Mouse (Mus musculus): ENCODE results near the gene Atp6v1b1. TPM values are rescaled to one million over a fixed set of nuclear protein-coding genes. Genes with fewer than 3 reads are reported as not detected.

The Atp6v1b1 gene
- polyA plus RNA-seq, 1 experiment from 2014 or later = 0.22 TPM

- H3K4me3 ChIP-seq (ENCODE audit: low read depth, low read length) = no peak overlapping the region
- H3K27ac ChIP-seq (replicated peaks; ENCODE audit: low read depth, low read length) = no peak overlapping the region
- 35% methylated on average over 2 of the region's 2 CpGs for WGBS
- DNase-seq (ENCODE audit: low spot score) (no peak), ATAC-seq (replicated peaks; ENCODE audit: insufficient number of reproducible peaks, low FRiP score, low TSS enrichment, low read depth) (no peak)
- no peak overlapping the region for H3K4me2 ChIP-seq (ENCODE audit: low read depth, low read length)
- H3K36me3 ChIP-seq (replicated peaks; ENCODE audit: control insufficient read depth, insufficient read depth, low read depth, low read length) = no peaks in the 10 kb centered on the region
- no peaks in the 10 kb centered on the region for H3K9me3 ChIP-seq (replicated peaks; ENCODE audit: control insufficient read depth, low read length)
- H3K9ac ChIP-seq (replicated peaks; ENCODE audit: low read length) = no peak overlapping the region
- H3K27me3 ChIP-seq (ENCODE audit: control insufficient read depth, insufficient read depth, low read length) = no peaks in the 10 kb centered on the region
- no peaks in the 10 kb centered on the region for H3K4me1 ChIP-seq (ENCODE audit: control insufficient read depth, insufficient read depth, low read length)
Observed at GRCm38 (mm10) chr6:83745466-83745865, 2.7 kb downstream of the Atp6v1b1 start.

GRCm38 (mm10) chr6:83749286-83749685 is 6.5 kb downstream of the Atp6v1b1 start:
- no peak overlapping the region for H3K4me3 ChIP-seq (ENCODE audit: low read depth, low read length)
- H3K9me3 ChIP-seq (replicated peaks; ENCODE audit: control insufficient read depth, low read length) = no peaks in the 10 kb centered on the region
- ATAC-seq (replicated peaks; ENCODE audit: insufficient number of reproducible peaks, low FRiP score, low TSS enrichment, low read depth) = peak; percentile 29; the same call in 1 of the 2 replicates
- no peak overlapping the region for H3K4me2 ChIP-seq (ENCODE audit: low read depth, low read length)
- DNase-seq (ENCODE audit: low spot score) = no peak
- H3K27ac ChIP-seq (replicated peaks; ENCODE audit: low read depth, low read length) = no peak overlapping the region
- H3K9ac ChIP-seq (replicated peaks; ENCODE audit: low read length) = no peak overlapping the region
- no peaks in the 10 kb centered on the region for H3K36me3 ChIP-seq (replicated peaks; ENCODE audit: control insufficient read depth, insufficient read depth, low read depth, low read length)
- 50% methylated on average over 3 of the region's 3 CpGs for WGBS
- no peaks in the 10 kb centered on the region for H3K27me3 ChIP-seq (ENCODE audit: control insufficient read depth, insufficient read depth, low read length)
- no peaks in the 10 kb centered on the region for H3K4me1 ChIP-seq (ENCODE audit: control insufficient read depth, insufficient read depth, low read length)

DNA sequence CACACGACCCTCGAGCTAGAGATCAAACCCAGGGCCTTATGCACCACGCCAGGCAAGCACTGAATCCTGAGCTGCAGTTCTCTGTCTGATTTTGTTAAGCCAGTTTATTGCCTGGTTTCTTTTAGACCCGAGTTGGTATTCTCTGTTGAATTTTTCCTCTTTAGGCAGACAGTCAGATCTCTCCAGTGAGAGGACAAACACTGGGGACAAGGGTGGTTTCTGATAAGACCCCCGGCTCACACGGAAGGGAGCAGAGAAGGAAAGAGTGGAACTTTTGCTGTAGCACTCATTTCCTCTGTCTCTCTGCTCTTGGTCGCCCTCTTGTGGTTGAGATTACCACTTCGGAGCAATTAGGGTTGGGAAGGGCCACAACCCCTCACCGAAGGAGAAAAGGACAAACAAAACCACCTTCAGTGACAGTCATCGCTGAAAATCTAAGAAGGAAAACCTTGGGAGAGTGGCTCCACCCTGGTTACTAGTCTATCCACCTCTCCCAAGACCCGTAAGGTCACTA is 7.4 kb downstream of the Atp6v1b1 start:
- ATAC-seq (replicated peaks; ENCODE audit: insufficient number of reproducible peaks, low FRiP score, low TSS enrichment, low read depth) = no peak
- Histone ChIP-seq H3K27me3 (ENCODE audit: control insufficient read depth, insufficient read depth, low read length) (no peaks in the 10 kb centered on the region), H3K27ac (replicated peaks; ENCODE audit: low read depth, low read length) (no peak overlapping the region)

GRCm38 (mm10) chr6:83756051-83756450 is 13.3 kb downstream of the Atp6v1b1 start:
- H3K36me3 ChIP-seq (replicated peaks; ENCODE audit: control insufficient read depth, insufficient read depth, low read depth, low read length) = no peaks in the 10 kb centered on the region
- H3K27me3 ChIP-seq (ENCODE audit: control insufficient read depth, insufficient read depth, low read length) = peaks cover 35% of the 10 kb centered on the region
- ATAC-seq (replicated peaks; ENCODE audit: insufficient number of reproducible peaks, low FRiP score, low TSS enrichment, low read depth) (no peak), DNase-seq (ENCODE audit: low spot score) (no peak)
- H3K4me2 ChIP-seq (ENCODE audit: low read depth, low read length) = no peak overlapping the region
- WGBS = 67% methylated on average over 9 of the region's 9 CpGs
- no peaks in the 10 kb centered on the region for H3K4me1 ChIP-seq (ENCODE audit: control insufficient read depth, insufficient read depth, low read length)
- no peak overlapping the region for H3K9ac ChIP-seq (replicated peaks; ENCODE audit: low read length)
- no peak overlapping the region for H3K4me3 ChIP-seq (ENCODE audit: low read depth, low read length)
- H3K27ac ChIP-seq (replicated peaks; ENCODE audit: low read depth, low read length) = no peak overlapping the region
- no peaks in the 10 kb centered on the region for H3K9me3 ChIP-seq (replicated peaks; ENCODE audit: control insufficient read depth, low read length)

More for the DNA sequence above, 7.4 kb downstream of the Atp6v1b1 start:
- Histone ChIP-seq H3K9ac (replicated peaks; ENCODE audit: low read length) (0 out of 2 replicates have a peak overlapping the region, but pooled peaks have one; percentile 18), H3K36me3 (replicated peaks; ENCODE audit: control insufficient read depth, insufficient read depth, low read depth, low read length) (no peaks in the 10 kb centered on the region), H3K9me3 (replicated peaks; ENCODE audit: control insufficient read depth, low read length) (no peaks in the 10 kb centered on the region), H3K4me3 (ENCODE audit: low read depth, low read length) (no peak overlapping the region), H3K4me2 (ENCODE audit: low read depth, low read length) (no peak overlapping the region; the same call in 1 of the 2 replicates), H3K4me1 (ENCODE audit: control insufficient read depth, insufficient read depth, low read length) (no peaks in the 10 kb centered on the region)
- peak; percentile 78 for DNase-seq (ENCODE audit: low spot score)
- 8% methylated on average over 11 of the region's 11 CpGs for WGBS

- 19% methylated on average over 6 of the region's 6 CpGs for WGBS
- H3K9ac ChIP-seq (replicated peaks; ENCODE audit: low read length) = peak within 1 kb of the TSS; percentile 19; the same call in 1 of the 2 replicates
- H3K36me3 ChIP-seq (replicated peaks; ENCODE audit: control insufficient read depth, insufficient read depth, low read depth, low read length) = no peaks in the 10 kb centered on the region
- ATAC-seq (replicated peaks; ENCODE audit: insufficient number of reproducible peaks, low FRiP score, low TSS enrichment, low read depth) (no peak), DNase-seq (ENCODE audit: low spot score) (peak; percentile 1)
- H3K4me1 ChIP-seq (ENCODE audit: control insufficient read depth, insufficient read depth, low read length) = peaks cover 3% of the 10 kb centered on the region; the same call in 1 of the 2 replicates
- peaks cover 52% of the 10 kb centered on the region for H3K27me3 ChIP-seq (ENCODE audit: control insufficient read depth, insufficient read depth, low read length)
- H3K27ac ChIP-seq (replicated peaks; ENCODE audit: low read depth, low read length) = no peak within 1 kb of the TSS
- H3K4me2 ChIP-seq (ENCODE audit: low read depth, low read length) = peak within 1 kb of the TSS; percentile 54
- H3K4me3 ChIP-seq (ENCODE audit: low read depth, low read length) = peak within 1 kb of the TSS; percentile 26
- H3K9me3 ChIP-seq (replicated peaks; ENCODE audit: control insufficient read depth, low read length) = no peaks in the 10 kb centered on the region
Observed at GRCm38 (mm10) chr6:83762344-83762743, 19.6 kb downstream of the Atp6v1b1 start, which contains the start of gene Ankrd53. TSS of gene Ankrd53 (plus strand) at chr6:83762644.

DNA sequence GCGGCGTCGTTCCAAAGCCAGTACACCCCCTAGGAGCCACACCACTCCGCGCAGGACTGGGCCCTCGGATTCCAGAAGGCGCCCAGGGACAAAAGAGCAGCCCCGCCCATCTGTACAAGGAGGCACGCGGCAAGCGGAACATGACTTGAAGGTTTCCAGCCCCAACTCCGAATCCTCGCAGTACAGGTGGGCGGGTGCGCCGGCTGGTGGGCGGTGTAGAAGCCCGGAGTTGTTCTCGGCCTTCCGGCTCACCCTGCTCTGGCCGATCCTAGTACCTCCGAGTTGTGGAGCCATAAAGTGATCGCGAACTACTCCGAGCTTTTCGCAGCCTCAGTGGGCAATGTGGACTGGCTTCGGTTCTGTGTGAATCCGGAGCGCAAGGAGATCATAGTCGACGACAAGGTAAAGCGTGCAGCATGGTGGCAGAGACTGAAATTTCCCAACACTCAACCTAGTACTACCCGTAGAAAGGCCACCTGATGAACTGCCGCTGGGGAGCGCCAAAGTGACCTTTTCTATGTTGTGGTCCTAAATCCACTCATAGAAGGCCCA is 20.2 kb downstream of the Atp6v1b1 start:
- peak overlapping the region; percentile 54 for H3K4me2 ChIP-seq (ENCODE audit: low read depth, low read length)
- H3K9me3 ChIP-seq (replicated peaks; ENCODE audit: control insufficient read depth, low read length) = no peaks in the 10 kb centered on the region
- H3K36me3 ChIP-seq (replicated peaks; ENCODE audit: control insufficient read depth, insufficient read depth, low read depth, low read length) = no peaks in the 10 kb centered on the region
- no peak overlapping the region for H3K27ac ChIP-seq (replicated peaks; ENCODE audit: low read depth, low read length)
- peaks cover 46% of the 10 kb centered on the region for H3K27me3 ChIP-seq (ENCODE audit: control insufficient read depth, insufficient read depth, low read length)
- DNase-seq (ENCODE audit: low spot score) = peak; percentile 55
- H3K4me1 ChIP-seq (ENCODE audit: control insufficient read depth, insufficient read depth, low read length) = peaks cover 3% of the 10 kb centered on the region; the same call in 1 of the 2 replicates
- peak; percentile 50; the same call in 1 of the 2 replicates for ATAC-seq (replicated peaks; ENCODE audit: insufficient number of reproducible peaks, low FRiP score, low TSS enrichment, low read depth)
- H3K4me3 ChIP-seq (ENCODE audit: low read depth, low read length) = peak overlapping the region; percentile 26
- peak overlapping the region; percentile 19; the same call in 1 of the 2 replicates for H3K9ac ChIP-seq (replicated peaks; ENCODE audit: low read length)
- under 1% methylated on average over 35 of the region's 35 CpGs for WGBS

DNA sequence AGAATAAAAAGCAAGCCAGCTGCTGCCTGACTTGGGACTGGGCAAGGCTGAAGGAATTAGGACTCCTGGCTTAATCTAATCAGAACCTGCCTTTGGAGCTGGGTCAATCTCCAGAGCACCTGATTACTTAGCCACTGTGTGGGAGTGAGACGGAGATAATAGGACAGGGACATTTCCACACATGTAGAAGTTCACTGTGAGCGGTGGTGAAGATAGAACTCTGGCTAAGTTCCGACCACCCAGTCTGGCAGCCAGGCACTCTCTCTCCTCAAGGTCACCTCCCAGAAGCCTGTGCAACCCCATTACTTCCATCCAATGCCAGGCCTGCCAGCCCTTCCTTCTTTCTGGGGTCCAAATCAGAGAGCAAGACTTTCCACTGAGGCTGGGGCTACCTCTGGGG is 24.2 kb downstream of the Atp6v1b1 start:
- H3K27ac ChIP-seq (replicated peaks; ENCODE audit: low read depth, low read length) = no peak overlapping the region
- H3K27me3 ChIP-seq (ENCODE audit: control insufficient read depth, insufficient read depth, low read length) = peaks cover 17% of the 10 kb centered on the region
- WGBS = 82% methylated on average over 3 of the region's 3 CpGs
- peaks cover 3% of the 10 kb centered on the region; the same call in 1 of the 2 replicates for H3K4me1 ChIP-seq (ENCODE audit: control insufficient read depth, insufficient read depth, low read length)
- H3K9me3 ChIP-seq (replicated peaks; ENCODE audit: control insufficient read depth, low read length) = no peaks in the 10 kb centered on the region
- ATAC-seq (replicated peaks; ENCODE audit: insufficient number of reproducible peaks, low FRiP score, low TSS enrichment, low read depth) (no peak), DNase-seq (ENCODE audit: low spot score) (no peak)
- H3K36me3 ChIP-seq (replicated peaks; ENCODE audit: control insufficient read depth, insufficient read depth, low read depth, low read length) = no peaks in the 10 kb centered on the region
- H3K4me2 ChIP-seq (ENCODE audit: low read depth, low read length) = no peak overlapping the region
- no peak overlapping the region for H3K9ac ChIP-seq (replicated peaks; ENCODE audit: low read length)
- no peak overlapping the region for H3K4me3 ChIP-seq (ENCODE audit: low read depth, low read length)

DNA sequence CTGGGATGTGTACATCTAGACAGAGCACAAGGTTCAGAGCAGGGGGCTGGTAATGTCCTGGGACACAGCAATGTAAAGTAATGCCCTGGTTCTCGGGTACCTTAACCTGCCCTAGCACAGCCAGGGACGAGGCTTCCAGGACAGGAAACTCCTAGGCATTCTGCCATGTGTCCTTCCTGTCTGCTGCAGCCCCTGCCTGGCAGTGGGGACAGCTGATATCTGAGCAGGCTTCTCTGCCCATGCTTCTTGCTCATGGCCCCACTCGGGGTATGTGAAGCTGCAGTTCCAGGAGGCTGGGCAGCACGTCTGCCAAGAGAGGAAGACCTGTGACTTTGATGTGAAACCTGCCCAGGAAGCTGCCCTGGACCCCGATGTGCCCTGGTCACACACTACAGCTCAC is 25.7 kb downstream of the Atp6v1b1 start:
- H3K4me2 ChIP-seq (ENCODE audit: low read depth, low read length) = no peak overlapping the region
- no peak overlapping the region for H3K27ac ChIP-seq (replicated peaks; ENCODE audit: low read depth, low read length)
- H3K36me3 ChIP-seq (replicated peaks; ENCODE audit: control insufficient read depth, insufficient read depth, low read depth, low read length) = no peaks in the 10 kb centered on the region; the same call in 1 of the 2 replicates
- no peaks in the 10 kb centered on the region for H3K9me3 ChIP-seq (replicated peaks; ENCODE audit: control insufficient read depth, low read length)
- ATAC-seq (replicated peaks; ENCODE audit: insufficient number of reproducible peaks, low FRiP score, low TSS enrichment, low read depth) (no peak), DNase-seq (ENCODE audit: low spot score) (no peak)
- H3K4me1 ChIP-seq (ENCODE audit: control insufficient read depth, insufficient read depth, low read length) = no peaks in the 10 kb centered on the region
- H3K9ac ChIP-seq (replicated peaks; ENCODE audit: low read length) = no peak overlapping the region
- WGBS = 80% methylated on average over 5 of the region's 5 CpGs
- H3K4me3 ChIP-seq (ENCODE audit: low read depth, low read length) = no peak overlapping the region
- peaks cover 5% of the 10 kb centered on the region; the same call in 1 of the 2 replicates for H3K27me3 ChIP-seq (ENCODE audit: control insufficient read depth, insufficient read depth, low read length)
